Mouse (Mus musculus): Measurements from ENCODE around the gene Elmo1.
A peak's percentile ranks its signal among the peaks of the same experiment; 100 is the strongest.

The Elmo1 gene

GRCm38 (mm10) chr13:20212665-20213064 lies 122.3 kb downstream of the Elmo1 start:
- no peak for DNase-seq

- DNase-seq = no peak
These were observed 123.5 kb downstream of the Elmo1 start for GRCm38 (mm10) chr13:20213861-20214260.

GRCm38 (mm10) chr13:20217453-20218090 lies 127.2 kb downstream of the Elmo1 start:
- no peak for DNase-seq

- no peak for DNase-seq
These were observed 127.7 kb downstream of the Elmo1 start for GRCm38 (mm10) chr13:20218126-20218525.

- DNase-seq = no peak
These were observed 130.0 kb downstream of the Elmo1 start for GRCm38 (mm10) chr13:20220414-20220813.

GRCm38 (mm10) chr13:20227923-20228705 lies 137.7 kb downstream of the Elmo1 start:
- no peak for DNase-seq

GRCm38 (mm10) chr13:20231837-20232728 lies 141.7 kb downstream of the Elmo1 start:
- DNase-seq = no peak

GRCm38 (mm10) chr13:20233707-20234106 lies 143.3 kb downstream of the Elmo1 start:
- no peak for DNase-seq

GRCm38 (mm10) chr13:20237615-20238014 lies 147.2 kb downstream of the Elmo1 start:
- no peak for DNase-seq

- no peak for DNase-seq
These were observed 147.8 kb downstream of the Elmo1 start for GRCm38 (mm10) chr13:20238146-20238545.

- no peak for DNase-seq
These were observed 148.3 kb downstream of the Elmo1 start for GRCm38 (mm10) chr13:20238743-20239142.

GRCm38 (mm10) chr13:20250069-20250668 lies 159.8 kb downstream of the Elmo1 start:
- no peak for DNase-seq

- no peak for DNase-seq
These were observed 164.5 kb downstream of the Elmo1 start for GRCm38 (mm10) chr13:20254911-20255310.

GRCm38 (mm10) chr13:20255380-20255779 lies 165.0 kb downstream of the Elmo1 start:
- no peak for DNase-seq

GRCm38 (mm10) chr13:20256613-20257012 lies 166.2 kb downstream of the Elmo1 start:
- no peak for DNase-seq

GRCm38 (mm10) chr13:20257562-20258525 lies 167.4 kb downstream of the Elmo1 start:
- no peak for DNase-seq

- DNase-seq = no peak
These were observed 172.8 kb downstream of the Elmo1 start for GRCm38 (mm10) chr13:20263173-20263572.

GRCm38 (mm10) chr13:20270148-20270547 lies 179.8 kb downstream of the Elmo1 start:
- DNase-seq = no peak

- no peak for DNase-seq
These were observed 181.4 kb downstream of the Elmo1 start for GRCm38 (mm10) chr13:20271799-20272198.

GRCm38 (mm10) chr13:20272562-20272961 lies 182.2 kb downstream of the Elmo1 start:
- peak; percentile 30 to 39 for DNase-seq

GRCm38 (mm10) chr13:20279889-20280288 lies 189.5 kb downstream of the Elmo1 start:
- no peak for DNase-seq

GRCm38 (mm10) chr13:20283891-20284290 lies 193.5 kb downstream of the Elmo1 start:
- DNase-seq = no peak
